Mouse (Mus musculus): ENCODE measurements around the gene Gdf7.

DNA sequence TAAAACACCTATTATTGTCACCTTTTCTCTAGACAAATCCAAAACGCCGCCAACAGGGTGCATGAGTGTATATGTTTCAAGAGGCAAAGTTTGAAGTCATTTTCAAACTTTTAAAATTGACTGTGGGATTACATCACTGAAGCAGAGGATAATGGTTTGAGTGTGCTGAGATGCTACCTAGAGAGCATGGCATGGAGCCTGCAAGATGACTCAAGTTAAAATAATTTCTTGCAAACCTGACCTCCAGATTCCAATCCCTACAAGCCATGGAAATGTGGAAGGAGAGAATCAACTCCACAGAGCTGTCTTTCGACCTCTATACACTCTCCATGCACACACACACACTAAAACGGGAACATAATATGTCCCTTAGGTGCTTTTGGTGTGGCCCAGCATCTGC lies 10.5 kb upstream of the Gdf7 start:
- TF ChIP-seq CTCF (IDR thresholded peaks at IDR 0.05; ENCODE audit: low read depth, low read length) (no peak), GATA1 (IDR thresholded peaks at IDR 0.05; ENCODE audit: borderline replicate concordance, low read length) (no peak), TAL1 (conservative IDR thresholded peaks at IDR 0.05; ENCODE audit: low read depth, low read length) (no peak), POLR2AphosphoS5 (IDR thresholded peaks at IDR 0.05; ENCODE audit: insufficient replicate concordance, low read depth, low read length) (no peak), GATA2 (IDR thresholded peaks at IDR 0.05; ENCODE audit: borderline replicate concordance, low read depth, low read length) (no peak)
